Mouse (Mus musculus) thymus, adult 2 months (tissue): Measurements from ENCODE around the gene Eif4a2.

ENCODE experiments used
- CTCF ChIP-seq: fragments of 200-500 bp; IDR thresholded peaks from 2 replicates; pipeline ENCODE4 v1.5.1; 2012; ENCODE audit warnings: mild to moderate bottlenecking, control low read depth, low read length, moderate library complexity, borderline replicate concordance; ENCODE audit not compliant: control insufficient read depth, poor library complexity, insufficient read depth; ENCODE audit errors: extremely low read depth
- POLR2A ChIP-seq: fragments of 200-500 bp; IDR thresholded peaks from 2 replicates; pipeline ENCODE4 v1.6.1; 2012; ENCODE audit warnings: mild to moderate bottlenecking, low read length, control low read depth, moderate library complexity; ENCODE audit not compliant: control insufficient read depth, poor library complexity, insufficient read depth; ENCODE audit errors: extremely low read depth

DNA sequence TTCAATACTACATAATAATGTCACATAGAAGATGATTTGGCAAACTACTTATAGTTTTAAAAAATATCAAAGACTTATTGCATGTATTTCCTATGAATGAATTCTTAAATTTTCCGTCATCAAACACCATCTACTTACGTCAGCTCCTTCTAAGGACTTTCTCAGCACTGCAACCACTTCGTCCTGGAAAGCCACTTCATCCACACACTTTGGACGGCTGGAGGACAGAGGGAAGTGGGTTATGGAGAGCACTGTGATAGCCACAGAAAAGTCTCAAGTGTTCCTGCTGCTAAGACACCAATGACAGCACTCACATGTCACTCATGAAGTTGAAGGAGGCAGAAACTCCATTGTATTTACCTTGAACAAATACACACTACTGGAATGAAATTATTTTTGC lies 17.2 kb downstream of the Eif4a2 start:
- no peak for TF ChIP-seq POLR2A
- no peak for TF ChIP-seq CTCF
